Mouse (Mus musculus): ENCODE data around the gene Ighmbp2. TPM values are rescaled to one million over a fixed set of nuclear protein-coding genes. Genes with fewer than 3 reads are reported as not detected.

Gene Ighmbp2
- polyA plus RNA-seq, 1 experiment from 2014 or later = 14.6 TPM

GRCm38 (mm10) chr19:3275744-3276365 is 7.0 kb downstream of the Ighmbp2 start:
- H3K9me3 ChIP-seq = no peaks in the 10 kb centered on the region
- no peaks in the 10 kb centered on the region for H3K4me1 ChIP-seq (replicated peaks)
- peaks cover 95% of the 10 kb centered on the region for H3K36me3 ChIP-seq
- no peak overlapping the region for H3K27ac ChIP-seq
- H3K9ac ChIP-seq (replicated peaks) = no peak overlapping the region
- no peak for ATAC-seq (ENCODE audit: insufficient number of reproducible peaks, insufficient read depth, low FRiP score, low TSS enrichment, low read depth)
- H3K4me3 ChIP-seq (replicated peaks) = no peak overlapping the region
- WGBS = 88% methylated on average over 3 of the region's 3 CpGs
- H3K4me2 ChIP-seq = no peak overlapping the region
- H3K27me3 ChIP-seq = no peaks in the 10 kb centered on the region

- Histone ChIP-seq H3K9me3 (no peaks in the 10 kb centered on the region), H3K27me3 (no peaks in the 10 kb centered on the region), H3K9ac (replicated peaks) (no peak overlapping the region), H3K4me3 (replicated peaks) (no peak overlapping the region), H3K27ac (no peak overlapping the region), H3K4me2 (no peak overlapping the region), H3K4me1 (replicated peaks) (no peaks in the 10 kb centered on the region), H3K36me3 (peaks cover 98% of the 10 kb centered on the region)
- 93% methylated on average over 9 of the region's 9 CpGs for WGBS
- no peak for ATAC-seq (ENCODE audit: insufficient number of reproducible peaks, insufficient read depth, low FRiP score, low TSS enrichment, low read depth)
Measured at GRCm38 (mm10) chr19:3273331-3273730, 9.5 kb downstream of the Ighmbp2 start.

- H3K4me3 ChIP-seq (replicated peaks) = no peak overlapping the region
- no peak overlapping the region for H3K27ac ChIP-seq
- peaks cover 98% of the 10 kb centered on the region for H3K36me3 ChIP-seq
- H3K9ac ChIP-seq (replicated peaks) = no peak overlapping the region
- no peak for ATAC-seq (ENCODE audit: insufficient number of reproducible peaks, insufficient read depth, low FRiP score, low TSS enrichment, low read depth)
- H3K9me3 ChIP-seq = no peaks in the 10 kb centered on the region
- H3K4me1 ChIP-seq (replicated peaks) = no peaks in the 10 kb centered on the region
- H3K4me2 ChIP-seq = no peak overlapping the region
- 87% methylated on average over 6 of the region's 6 CpGs for WGBS
- H3K27me3 ChIP-seq = no peaks in the 10 kb centered on the region
Measured at GRCm38 (mm10) chr19:3271366-3271765, 11.5 kb downstream of the Ighmbp2 start.

- Histone ChIP-seq H3K27me3 (no peaks in the 10 kb centered on the region), H3K9ac (replicated peaks) (no peak overlapping the region), H3K27ac (no peak overlapping the region), H3K4me2 (no peak overlapping the region), H3K36me3 (peaks cover 100% of the 10 kb centered on the region), H3K4me1 (replicated peaks) (no peaks in the 10 kb centered on the region), H3K9me3 (no peaks in the 10 kb centered on the region), H3K4me3 (replicated peaks) (no peak overlapping the region)
- no peak for ATAC-seq (ENCODE audit: insufficient number of reproducible peaks, insufficient read depth, low FRiP score, low TSS enrichment, low read depth)
- WGBS = 97% methylated on average over 5 of the region's 6 CpGs
Measured at GRCm38 (mm10) chr19:3269803-3270202, 13.0 kb downstream of the Ighmbp2 start.

- 90% methylated on average over 9 of the region's 9 CpGs for WGBS
- Histone ChIP-seq H3K9me3 (no peaks in the 10 kb centered on the region), H3K4me3 (replicated peaks) (no peak overlapping the region), H3K9ac (replicated peaks) (no peak overlapping the region), H3K36me3 (peaks cover 100% of the 10 kb centered on the region), H3K27me3 (no peaks in the 10 kb centered on the region), H3K4me1 (replicated peaks) (no peaks in the 10 kb centered on the region), H3K4me2 (no peak overlapping the region), H3K27ac (no peak overlapping the region)
- ATAC-seq (ENCODE audit: insufficient number of reproducible peaks, insufficient read depth, low FRiP score, low TSS enrichment, low read depth) = no peak
Measured at GRCm38 (mm10) chr19:3269279-3269678, 13.5 kb downstream of the Ighmbp2 start.

- H3K9me3 ChIP-seq = no peaks in the 10 kb centered on the region
- H3K9ac ChIP-seq (replicated peaks) = no peak overlapping the region
- H3K27me3 ChIP-seq = no peaks in the 10 kb centered on the region
- no peak overlapping the region for H3K4me3 ChIP-seq (replicated peaks)
- ATAC-seq (ENCODE audit: insufficient number of reproducible peaks, insufficient read depth, low FRiP score, low TSS enrichment, low read depth) = no peak
- peaks cover 100% of the 10 kb centered on the region for H3K36me3 ChIP-seq
- 91% methylated on average over 17 of the region's 17 CpGs for WGBS
- H3K27ac ChIP-seq = no peak overlapping the region
- no peak overlapping the region for H3K4me2 ChIP-seq
- H3K4me1 ChIP-seq (replicated peaks) = no peaks in the 10 kb centered on the region
Measured at GRCm38 (mm10) chr19:3268218-3268980, 14.4 kb downstream of the Ighmbp2 start.

- Histone ChIP-seq H3K27ac (no peak overlapping the region), H3K9ac (replicated peaks) (no peak overlapping the region), H3K4me2 (no peak overlapping the region), H3K9me3 (no peaks in the 10 kb centered on the region), H3K4me1 (replicated peaks) (no peaks in the 10 kb centered on the region), H3K36me3 (peaks cover 98% of the 10 kb centered on the region), H3K4me3 (replicated peaks) (no peak overlapping the region), H3K27me3 (no peaks in the 10 kb centered on the region)
- WGBS = 89% methylated on average over 4 of the region's 4 CpGs
- no peak for ATAC-seq (ENCODE audit: insufficient number of reproducible peaks, insufficient read depth, low FRiP score, low TSS enrichment, low read depth)
Measured at GRCm38 (mm10) chr19:3267340-3267739, 15.5 kb downstream of the Ighmbp2 start.

- Histone ChIP-seq H3K4me1 (replicated peaks) (no peaks in the 10 kb centered on the region), H3K4me2 (no peak overlapping the region), H3K27me3 (no peaks in the 10 kb centered on the region), H3K27ac (no peak overlapping the region), H3K9ac (replicated peaks) (no peak overlapping the region), H3K9me3 (no peaks in the 10 kb centered on the region), H3K4me3 (replicated peaks) (no peak overlapping the region), H3K36me3 (peaks cover 98% of the 10 kb centered on the region)
- WGBS = 94% methylated on average over 4 of the region's 4 CpGs
- ATAC-seq (ENCODE audit: insufficient number of reproducible peaks, insufficient read depth, low FRiP score, low TSS enrichment, low read depth) = no peak
Measured at GRCm38 (mm10) chr19:3266676-3267075, 16.1 kb downstream of the Ighmbp2 start.

- peaks cover 98% of the 10 kb centered on the region for H3K36me3 ChIP-seq
- ATAC-seq (ENCODE audit: insufficient number of reproducible peaks, insufficient read depth, low FRiP score, low TSS enrichment, low read depth) = no peak
- no peak overlapping the region for H3K4me3 ChIP-seq (replicated peaks)
- no peaks in the 10 kb centered on the region for H3K27me3 ChIP-seq
- WGBS = 85% methylated on average over 5 of the region's 5 CpGs
- H3K9me3 ChIP-seq = no peaks in the 10 kb centered on the region
- no peaks in the 10 kb centered on the region for H3K4me1 ChIP-seq (replicated peaks)
- no peak overlapping the region for H3K9ac ChIP-seq (replicated peaks)
- H3K4me2 ChIP-seq = no peak overlapping the region
- H3K27ac ChIP-seq = no peak overlapping the region
Measured at GRCm38 (mm10) chr19:3266136-3266535, 16.7 kb downstream of the Ighmbp2 start.

- Histone ChIP-seq H3K4me2 (no peak overlapping the region), H3K27ac (no peak overlapping the region), H3K36me3 (peaks cover 98% of the 10 kb centered on the region), H3K4me1 (replicated peaks) (no peaks in the 10 kb centered on the region), H3K27me3 (no peaks in the 10 kb centered on the region), H3K4me3 (replicated peaks) (no peak overlapping the region), H3K9me3 (no peaks in the 10 kb centered on the region), H3K9ac (replicated peaks) (no peak overlapping the region)
- WGBS = 94% methylated on average over 9 of the region's 9 CpGs
- no peak for ATAC-seq (ENCODE audit: insufficient number of reproducible peaks, insufficient read depth, low FRiP score, low TSS enrichment, low read depth)
Measured at GRCm38 (mm10) chr19:3265180-3265579, 17.6 kb downstream of the Ighmbp2 start.

- Histone ChIP-seq H3K27me3 (no peaks in the 10 kb centered on the region), H3K4me1 (replicated peaks) (no peaks in the 10 kb centered on the region), H3K4me3 (replicated peaks) (no peak overlapping the region), H3K9ac (replicated peaks) (no peak overlapping the region), H3K4me2 (no peak overlapping the region), H3K9me3 (no peaks in the 10 kb centered on the region), H3K27ac (no peak overlapping the region), H3K36me3 (peaks cover 98% of the 10 kb centered on the region)
- 93% methylated on average over 6 of the region's 6 CpGs for WGBS
- no peak for ATAC-seq (ENCODE audit: insufficient number of reproducible peaks, insufficient read depth, low FRiP score, low TSS enrichment, low read depth)
Measured at GRCm38 (mm10) chr19:3264348-3264747, 18.5 kb downstream of the Ighmbp2 start.
